Mouse (Mus musculus) liver, adult (tissue): ENCODE measurements around the gene Adgrg3.
A peak's percentile ranks its signal among the peaks of the same experiment; 100 is the strongest.

Source experiments
- GATA4 ChIP-seq: IDR thresholded peaks from 2 replicates; pipeline ENCODE4 v1.6.1; 2014; ENCODE audit warnings: mild to moderate bottlenecking, low read length; ENCODE audit not compliant: insufficient replicate concordance

Gene Adgrg3

DNA sequence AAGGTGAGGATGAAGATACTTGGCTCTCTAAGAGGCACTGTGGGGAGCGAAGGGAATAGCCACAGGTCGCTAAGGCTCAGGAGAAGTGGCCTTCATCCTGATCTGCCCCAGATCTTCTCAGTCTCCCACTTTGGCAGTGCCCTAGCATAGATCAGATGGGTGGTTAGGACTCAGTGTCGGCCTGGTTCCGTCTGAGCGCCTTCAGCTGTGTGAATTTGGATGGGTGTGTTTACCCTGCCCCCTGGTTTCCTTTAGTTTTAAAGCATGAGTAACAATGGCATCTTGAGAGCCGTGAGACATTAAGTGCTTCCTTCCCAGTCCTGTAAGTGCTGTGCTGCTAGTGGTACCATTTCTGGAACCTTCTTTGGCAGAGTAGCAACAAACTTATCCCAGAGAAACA lies 28.9 kb upstream of the Adgrg3 start:
- no peak for TF ChIP-seq GATA4

GRCm38 (mm10) chr8:94989711-94990110 lies 27.8 kb upstream of the Adgrg3 start:
- no peak for TF ChIP-seq GATA4

GRCm38 (mm10) chr8:94990598-94991453 lies 26.7 kb upstream of the Adgrg3 start:
- TF ChIP-seq GATA4, result no peak

- TF ChIP-seq GATA4, result no peak
Observed at GRCm38 (mm10) chr8:94991454-94991994, 26.0 kb upstream of the Adgrg3 start.

GRCm38 (mm10) chr8:94992010-94992409 lies 25.5 kb upstream of the Adgrg3 start:
- no peak for TF ChIP-seq GATA4

DNA sequence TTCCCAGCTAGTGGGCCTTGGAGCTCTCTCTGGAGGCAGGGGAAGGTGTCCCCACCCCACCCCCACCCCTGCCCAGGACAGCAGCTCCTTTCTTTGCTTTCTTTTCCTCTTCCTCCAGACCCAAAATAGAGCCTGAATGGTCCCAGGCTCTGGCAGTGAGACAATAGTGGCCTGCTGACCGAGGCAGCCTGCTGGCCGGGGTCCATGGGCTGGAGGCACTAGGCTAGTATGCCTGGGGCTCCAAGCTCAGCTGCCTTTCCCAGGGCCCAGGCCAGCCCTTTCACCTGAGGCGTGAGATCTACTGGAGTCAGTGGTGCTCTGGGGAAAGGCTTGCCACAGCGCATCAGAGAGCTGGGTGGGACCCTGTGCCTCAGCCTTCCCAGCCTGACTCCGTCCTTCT lies 25.0 kb upstream of the Adgrg3 start:
- no peak for TF ChIP-seq GATA4

- TF ChIP-seq GATA4, result no peak
Observed at GRCm38 (mm10) chr8:94992996-94993724, 24.3 kb upstream of the Adgrg3 start.

DNA sequence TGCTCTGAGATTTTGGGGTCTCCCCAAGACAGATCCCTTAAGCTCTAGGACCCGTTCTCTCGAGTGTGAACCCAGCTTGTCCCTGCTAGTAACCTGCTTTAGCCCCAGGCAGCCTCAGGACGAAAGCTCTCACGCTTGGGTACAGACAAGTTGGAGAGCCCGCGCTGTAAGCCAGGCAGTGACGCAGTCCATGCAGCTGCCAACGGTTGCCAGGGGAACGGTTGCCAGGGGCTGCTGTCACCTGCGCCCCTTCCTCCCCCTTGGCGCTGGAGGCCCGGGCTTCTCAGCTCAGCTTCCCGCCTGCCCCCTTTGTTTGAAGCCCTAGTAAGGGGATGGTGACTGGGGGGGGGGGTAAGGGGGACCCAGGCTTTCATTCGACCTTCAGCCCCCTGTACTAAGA lies 23.5 kb upstream of the Adgrg3 start:
- no peak for TF ChIP-seq GATA4

- TF ChIP-seq GATA4, result no peak
Observed at GRCm38 (mm10) chr8:94994510-94994909, 23.0 kb upstream of the Adgrg3 start.

DNA sequence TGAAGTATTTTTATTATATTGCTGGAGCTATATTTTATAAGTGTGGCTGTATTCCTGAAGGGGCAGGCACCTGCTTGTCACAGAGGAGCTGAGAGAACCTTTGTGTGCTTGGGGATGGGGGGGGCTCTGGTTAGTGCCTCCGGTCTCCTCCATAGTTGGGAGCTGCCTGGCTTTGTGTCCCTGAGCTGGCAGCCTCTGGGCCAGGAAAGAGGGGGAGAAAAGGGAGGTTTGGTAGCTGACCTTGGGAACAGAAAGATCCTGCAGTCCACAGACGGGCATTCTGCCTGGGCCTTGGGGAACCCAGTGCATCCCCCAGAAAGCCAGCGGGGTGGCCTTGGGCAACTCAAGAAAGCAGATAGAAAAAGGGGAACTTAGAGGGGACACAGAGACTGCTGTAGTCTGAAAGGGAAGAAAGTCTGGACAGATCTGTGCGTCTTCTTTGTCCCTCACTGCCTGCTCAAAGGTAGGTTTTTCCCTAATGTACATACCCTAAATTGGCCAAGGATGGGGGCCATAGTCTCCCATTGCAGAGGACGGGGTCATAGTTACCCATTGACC lies 22.1 kb upstream of the Adgrg3 start:
- TF ChIP-seq GATA4, result no peak

DNA sequence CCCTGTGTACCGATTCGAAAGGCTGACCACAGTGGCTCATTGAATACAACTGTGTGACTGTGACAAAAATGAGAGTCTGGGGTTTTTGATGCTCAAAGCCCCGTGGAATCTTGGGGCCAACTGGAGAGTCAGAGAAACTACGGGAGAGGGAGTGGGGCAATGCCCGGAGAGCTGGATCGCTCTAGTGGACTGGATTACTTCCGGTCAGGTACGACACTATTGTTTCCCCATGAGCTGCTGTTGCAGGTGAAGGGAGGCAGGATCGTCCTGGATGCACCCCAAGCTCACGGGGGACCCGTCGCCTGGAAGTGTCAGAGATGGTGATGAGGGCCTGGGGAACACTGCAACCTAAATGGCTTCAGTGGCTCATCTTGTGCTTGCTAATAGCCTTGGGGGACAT lies 21.5 kb upstream of the Adgrg3 start:
- TF ChIP-seq GATA4, result no peak

DNA sequence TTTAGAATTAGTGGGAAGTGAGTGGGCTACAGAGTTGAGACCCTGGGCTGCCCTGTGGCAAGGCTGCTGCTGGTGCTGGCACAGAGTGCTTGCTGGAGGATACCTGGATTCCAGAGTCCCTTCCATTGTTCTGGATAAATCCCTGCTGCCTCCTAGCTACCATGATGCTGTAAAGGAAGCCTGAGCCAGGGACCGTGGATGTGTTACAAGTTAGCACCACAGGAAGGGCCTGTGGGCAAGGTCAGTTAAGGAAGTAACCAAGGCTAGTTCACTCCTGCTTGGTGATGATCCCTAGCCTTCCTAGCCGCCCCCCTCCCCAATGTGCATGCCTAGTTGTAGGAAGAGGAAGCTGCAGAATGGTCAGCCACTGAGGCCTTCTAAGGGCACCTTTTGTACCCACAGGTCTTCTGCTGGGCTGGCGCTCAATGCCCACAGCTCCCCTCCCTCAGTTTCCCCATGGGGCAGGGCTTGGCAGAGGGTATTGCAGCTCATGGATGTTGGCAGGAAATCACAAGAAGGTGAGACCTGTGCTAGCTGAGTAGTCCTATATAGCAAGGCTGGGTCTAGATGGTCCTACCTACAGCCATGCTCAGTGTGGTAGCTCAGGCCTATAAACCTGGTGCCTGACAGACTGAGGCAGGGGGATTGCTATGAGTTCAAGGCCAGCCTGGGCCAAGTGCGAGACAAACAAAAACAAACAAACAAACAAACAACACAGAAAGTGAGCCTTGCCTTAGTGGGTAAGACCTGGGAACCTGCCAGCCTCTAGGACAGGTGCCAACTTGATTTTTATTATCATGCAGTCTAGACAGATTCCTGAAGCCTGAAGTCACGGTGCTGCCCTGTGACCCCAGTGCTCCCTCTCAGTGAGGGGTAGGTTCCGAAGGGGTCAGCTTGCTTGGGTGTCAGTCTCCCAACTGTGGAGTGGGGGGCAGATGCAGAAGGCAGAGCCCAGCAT lies 20.3 kb upstream of the Adgrg3 start:
- TF ChIP-seq GATA4, result no peak

DNA sequence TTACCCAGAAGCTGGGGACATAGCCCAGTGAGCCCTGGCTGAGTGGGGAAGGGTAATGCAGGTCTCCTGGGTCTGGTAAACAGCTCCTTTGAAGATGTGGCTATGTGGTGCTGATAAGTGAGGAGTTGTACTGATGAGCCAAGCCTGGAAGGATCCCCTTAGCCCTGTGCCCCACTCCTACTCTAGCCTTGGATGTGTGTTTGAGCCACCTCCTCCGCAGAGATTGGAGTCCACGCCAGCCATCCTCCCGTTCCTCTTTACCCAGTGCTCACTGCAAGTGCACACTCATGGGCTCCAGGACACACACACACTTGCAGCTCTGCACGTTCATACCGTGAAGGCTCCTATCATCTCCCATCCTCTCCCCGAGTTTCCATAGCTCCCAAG lies 19.6 kb upstream of the Adgrg3 start:
- TF ChIP-seq GATA4, result no peak

GRCm38 (mm10) chr8:94998431-94998830 lies 19.1 kb upstream of the Adgrg3 start:
- no peak for TF ChIP-seq GATA4

- peak; percentile 45; the same call in 1 of the 2 replicates for TF ChIP-seq GATA4
Observed at GRCm38 (mm10) chr8:94999004-94999403, 18.5 kb upstream of the Adgrg3 start.
